Mouse (Mus musculus) embryonic facial prominence, embryonic 11.5 days (tissue): Measurements from ENCODE around the gene Fam131a. TPM values are rescaled to one million over a fixed set of nuclear protein-coding genes. Genes with fewer than 3 reads are reported as not detected.

Experiments
- ATAC-seq: fragments of 200-750 bp; cut with Nextera tagmentation; replicated peaks from 2 replicates; pipeline ENCODE4 v1.8.0; 2017; ENCODE audit warnings: low read depth; ENCODE audit not compliant: insufficient number of reproducible peaks, low FRiP score, low TSS enrichment
- DNase-seq: peaks from one replicate; pipeline ENCODE4 v3.0.0-alpha.2; 2015; ENCODE audit warnings: low spot score
- H3K27ac ChIP-seq: fragments of 300-500 bp; sonication (generic); replicated peaks from 2 replicates; pipeline ENCODE4 v1.5.1; 2014; ENCODE audit warnings: mild to moderate bottlenecking, low read depth, low read length, control low read depth
- H3K27me3 ChIP-seq: fragments of 300-500 bp; sonication (generic); 2 replicates; pipeline ENCODE4 v1.6.1; 2014; ENCODE audit warnings: mild to moderate bottlenecking, low read length, moderate library complexity, mixed read lengths; ENCODE audit not compliant: control insufficient read depth, insufficient read depth
- H3K36me3 ChIP-seq: fragments of 300-500 bp; sonication (generic); replicated peaks from 2 replicates; pipeline ENCODE4 v1.6.1; 2014; ENCODE audit warnings: low read depth, mild to moderate bottlenecking, low read length, moderate library complexity, mixed read lengths; ENCODE audit not compliant: control insufficient read depth, insufficient read depth
- H3K4me1 ChIP-seq: fragments of 300-500 bp; sonication (generic); 2 replicates; pipeline ENCODE4 v1.6.1; 2014; ENCODE audit warnings: low read length, mixed read lengths; ENCODE audit not compliant: control insufficient read depth, insufficient read depth
- H3K4me2 ChIP-seq: fragments of 300-500 bp; sonication (generic); 2 replicates; pipeline ENCODE4 v1.6.1; 2014; ENCODE audit warnings: low read depth, mild to moderate bottlenecking, control low read depth, low read length, moderate library complexity
- H3K4me3 ChIP-seq: fragments of 300-500 bp; sonication (generic); 2 replicates; pipeline ENCODE4 v1.5.1; 2014; ENCODE audit warnings: low read depth, low read length, control low read depth
- H3K9ac ChIP-seq: fragments of 300-500 bp; sonication (generic); replicated peaks from 2 replicates; pipeline ENCODE4 v1.6.1; 2014; ENCODE audit warnings: mild to moderate bottlenecking, control low read depth, low read length
- H3K9me3 ChIP-seq: fragments of 300-500 bp; sonication (generic); replicated peaks from 2 replicates; pipeline ENCODE4 v1.6.1; 2016; ENCODE audit warnings: mild to moderate bottlenecking, low read length, inconsistent platforms, mixed read lengths; ENCODE audit not compliant: control insufficient read depth
- WGBS: fragments of 180-500 bp; shearing (Covaris S2); extraction: QIAGEN DNeasy Blood & Tissue Kit; methylation state at CpG from one replicate; pipeline ENCODE4 v1.1.7; 2014; 5-methylcytosine and 5-hydroxymethylcytosine counted together
- polyA plus RNA-seq: library from polyadenylated mRNA; unstranded; fragments of >200 nt; fragmentation: Nextera tagmentation; extraction: Ambion mirVana; gene quantifications from 2 replicates; pipeline ENCODE4 v1.2.1, GENCODE M21; 2014

The Fam131a gene
- polyA plus RNA-seq, 1 experiment from 2014 or later, result 4.4 TPM

DNA sequence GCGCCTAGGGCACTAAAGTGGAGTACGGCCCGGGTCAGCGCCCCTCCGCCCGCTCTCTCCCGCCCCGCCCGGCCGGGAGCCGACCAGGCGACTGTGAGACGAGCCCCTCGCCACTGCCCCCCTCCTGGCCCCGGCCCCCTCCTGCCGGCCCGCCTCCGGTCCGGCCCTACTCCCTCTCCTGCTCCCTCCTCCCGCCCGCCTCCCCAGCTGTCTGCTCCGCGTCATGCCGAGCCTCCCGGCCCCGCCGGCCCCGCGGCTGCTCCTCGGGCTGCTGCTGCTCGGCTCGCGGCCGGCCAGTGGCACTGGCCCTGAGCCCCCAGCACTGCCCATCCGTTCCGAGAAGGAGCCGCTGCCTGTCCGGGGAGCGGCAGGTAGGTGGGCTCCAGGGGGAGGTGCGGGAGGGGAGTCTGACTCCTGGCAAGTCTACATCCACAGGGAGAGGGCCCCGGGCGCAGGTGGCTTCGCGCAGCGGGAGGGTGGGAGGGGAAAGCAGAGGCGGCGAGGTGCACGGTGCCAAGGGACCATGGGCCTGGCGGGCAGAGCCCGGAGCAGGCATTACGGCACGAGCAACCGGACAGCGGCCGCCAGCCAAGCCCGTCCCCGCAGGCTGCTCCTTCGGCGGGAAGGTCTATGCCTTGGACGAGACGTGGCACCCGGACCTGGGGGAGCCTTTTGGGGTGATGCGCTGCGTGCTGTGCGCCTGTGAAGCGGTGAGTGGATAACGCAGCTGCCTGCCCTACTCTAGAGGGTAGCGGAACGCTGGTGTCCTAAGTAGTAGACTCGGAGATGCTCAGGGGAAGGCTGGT lies 40.1 kb downstream of the Fam131a start, which contains the start of gene Chrd:
Chrd (plus strand) TSS at position 203 of the 806 bp plus-strand sequence.
- Histone ChIP-seq H3K9ac (peak within 1 kb of the TSS; percentile 75), H3K4me1 (peaks cover 5% of the 10 kb centered on the region), H3K4me3 (peak within 1 kb of the TSS; percentile 63), H3K36me3 (no peaks in the 10 kb centered on the region), H3K27ac (peak within 1 kb of the TSS; percentile 48), H3K27me3 (peaks cover 24% of the 10 kb centered on the region), H3K9me3 (no peaks in the 10 kb centered on the region), H3K4me2 (peak within 1 kb of the TSS; percentile 99)
- ATAC-seq (peak; percentile 73), DNase-seq (peak; percentile 73)
- WGBS, result under 1% methylated on average over 53 of the region's 70 CpGs

DNA sequence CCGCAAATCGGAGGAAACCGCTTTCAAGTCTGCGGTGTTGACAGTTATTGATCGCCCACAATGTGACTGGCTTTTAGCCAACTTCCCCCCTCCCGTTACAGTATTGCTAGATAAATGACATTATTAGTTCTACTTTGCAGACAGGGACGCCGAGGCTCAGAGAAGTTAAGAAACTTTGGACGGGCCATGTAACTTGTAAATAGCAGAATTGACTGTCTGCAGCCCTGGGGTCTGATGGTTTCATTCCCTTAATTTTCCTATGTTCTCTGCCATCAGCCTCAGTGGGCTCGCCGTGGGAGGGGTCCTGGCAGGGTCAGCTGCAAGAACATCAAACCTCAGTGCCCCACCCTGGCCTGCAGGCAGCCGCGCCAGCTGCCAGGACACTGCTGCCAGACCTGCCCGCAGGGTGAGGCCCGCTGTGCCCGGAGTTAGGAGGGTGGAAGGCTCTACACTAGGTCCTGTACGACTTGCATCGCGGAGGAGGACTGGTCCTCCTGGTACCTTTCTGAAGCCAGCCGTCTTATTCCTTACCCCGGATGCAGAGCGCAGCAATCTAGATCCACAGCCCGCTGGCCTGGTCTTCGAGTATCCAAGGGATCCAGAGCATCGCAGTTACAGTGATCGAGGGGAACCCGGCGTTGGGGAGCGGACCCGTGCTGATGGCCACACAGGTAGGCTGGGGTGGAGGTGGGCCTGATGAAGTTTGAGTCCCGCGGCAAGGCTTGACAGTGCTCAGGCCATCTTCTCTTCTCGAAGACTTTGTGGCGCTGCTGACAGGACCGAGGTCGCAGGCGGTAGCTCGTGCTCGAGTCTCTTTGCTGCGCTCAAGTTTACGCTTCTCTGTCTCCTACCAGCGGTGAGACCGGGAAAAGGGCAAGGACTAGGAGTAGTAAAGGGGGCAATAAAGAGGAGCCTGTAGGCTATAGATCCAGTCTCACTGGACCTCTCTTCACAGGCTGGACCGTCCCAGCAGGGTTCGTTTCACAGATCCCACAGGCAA lies 41.0 kb downstream of the Fam131a start, which contains the start of gene Thpo:
Thpo (minus strand) TSS at position 781 of the 1,000 bp plus-strand sequence.
- peak within 1 kb of the TSS; percentile 75 for H3K9ac ChIP-seq
- DNase-seq (peak; percentile 52), ATAC-seq (no peak)
- no peak within 1 kb of the TSS for H3K27ac ChIP-seq
- 2% methylated on average over 45 of the region's 45 CpGs for whole genome bisulfite sequencing
- no peaks in the 10 kb centered on the region for H3K9me3 ChIP-seq
- no peaks in the 10 kb centered on the region for H3K36me3 ChIP-seq
- peaks cover 5% of the 10 kb centered on the region for H3K4me1 ChIP-seq
- H3K27me3 ChIP-seq, result peaks cover 24% of the 10 kb centered on the region
- peak within 1 kb of the TSS; percentile 63 for H3K4me3 ChIP-seq
- peak within 1 kb of the TSS; percentile 99 for H3K4me2 ChIP-seq

DNA sequence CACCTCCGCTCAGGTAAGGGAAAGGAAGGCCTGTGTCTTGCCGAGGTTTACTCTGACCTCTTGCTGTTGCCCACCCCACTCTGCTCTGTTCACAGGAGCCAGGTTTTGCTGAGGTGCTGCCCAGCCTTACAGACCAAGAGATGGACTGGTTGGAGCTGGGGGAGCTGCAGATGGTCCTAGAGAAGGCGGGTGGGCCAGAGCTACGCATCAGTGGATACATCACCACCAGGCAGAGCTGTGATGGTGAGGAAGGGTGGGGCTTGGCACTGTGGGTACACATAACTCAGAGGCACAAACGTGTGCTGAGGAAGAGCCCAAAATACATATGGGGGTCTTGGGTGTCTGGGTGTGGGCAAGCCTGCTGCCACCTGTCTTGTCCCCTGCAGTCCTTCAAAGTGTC lies 42.6 kb downstream of the Fam131a start:
- Histone ChIP-seq H3K4me2 (no peak overlapping the region), H3K27me3 (peaks cover 24% of the 10 kb centered on the region), H3K27ac (no peak overlapping the region), H3K4me3 (no peak overlapping the region), H3K9me3 (no peaks in the 10 kb centered on the region), H3K4me1 (peaks cover 5% of the 10 kb centered on the region), H3K9ac (no peak overlapping the region), H3K36me3 (no peaks in the 10 kb centered on the region)
- DNase-seq (no peak), ATAC-seq (no peak)
- WGBS, result 73% methylated on average over 5 of the region's 5 CpGs

- no peak overlapping the region for H3K4me2 ChIP-seq
- ATAC-seq, result no peak
- no peak overlapping the region for H3K9ac ChIP-seq
- H3K9me3 ChIP-seq, result no peaks in the 10 kb centered on the region
- WGBS, result 86% methylated on average over 7 of the region's 7 CpGs
- H3K4me1 ChIP-seq, result peaks cover 5% of the 10 kb centered on the region
- peaks cover 24% of the 10 kb centered on the region for H3K27me3 ChIP-seq
- no peak overlapping the region for H3K27ac ChIP-seq
- no peak for DNase-seq
- H3K36me3 ChIP-seq, result no peaks in the 10 kb centered on the region
- H3K4me3 ChIP-seq, result no peak overlapping the region
Measured at GRCm38 (mm10) chr16:20736168-20736567, 43.1 kb downstream of the Fam131a start.

DNA sequence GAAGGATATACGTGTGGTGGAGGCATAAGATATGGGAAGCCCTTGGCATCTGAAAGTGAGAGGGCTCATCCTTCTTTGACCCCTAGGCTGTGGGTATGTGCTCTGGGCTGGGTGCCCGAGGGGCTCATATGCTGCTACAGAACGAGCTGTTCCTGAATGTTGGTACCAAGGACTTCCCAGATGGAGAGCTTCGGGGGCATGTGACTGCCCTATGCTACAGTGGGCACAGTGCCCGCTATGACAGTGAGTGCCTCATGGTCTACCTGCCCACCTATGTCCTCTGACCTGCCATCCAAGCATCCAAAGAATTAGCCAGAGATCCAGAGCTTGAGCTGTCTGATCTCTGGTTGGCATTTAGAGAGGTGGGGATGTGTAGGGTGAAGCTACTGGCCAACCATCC lies 43.8 kb downstream of the Fam131a start:
- 89% methylated on average over 5 of the region's 5 CpGs for WGBS
- H3K27me3 ChIP-seq, result peaks cover 24% of the 10 kb centered on the region

GRCm38 (mm10) chr16:20739845-20740244 lies 46.8 kb downstream of the Fam131a start:
- H3K9me3 ChIP-seq, result no peaks in the 10 kb centered on the region
- 88% methylated on average over 9 of the region's 9 CpGs for WGBS
- no peak for DNase-seq

More for the DNA sequence above, 43.8 kb downstream of the Fam131a start:
- no peak for DNase-seq
- no peak for ATAC-seq
- H3K9ac ChIP-seq, result no peak overlapping the region
- no peak overlapping the region for H3K4me3 ChIP-seq
- H3K9me3 ChIP-seq, result no peaks in the 10 kb centered on the region
- no peak overlapping the region for H3K27ac ChIP-seq
- peaks cover 5% of the 10 kb centered on the region for H3K4me1 ChIP-seq
- H3K4me2 ChIP-seq, result no peak overlapping the region
- H3K36me3 ChIP-seq, result no peaks in the 10 kb centered on the region

DNA sequence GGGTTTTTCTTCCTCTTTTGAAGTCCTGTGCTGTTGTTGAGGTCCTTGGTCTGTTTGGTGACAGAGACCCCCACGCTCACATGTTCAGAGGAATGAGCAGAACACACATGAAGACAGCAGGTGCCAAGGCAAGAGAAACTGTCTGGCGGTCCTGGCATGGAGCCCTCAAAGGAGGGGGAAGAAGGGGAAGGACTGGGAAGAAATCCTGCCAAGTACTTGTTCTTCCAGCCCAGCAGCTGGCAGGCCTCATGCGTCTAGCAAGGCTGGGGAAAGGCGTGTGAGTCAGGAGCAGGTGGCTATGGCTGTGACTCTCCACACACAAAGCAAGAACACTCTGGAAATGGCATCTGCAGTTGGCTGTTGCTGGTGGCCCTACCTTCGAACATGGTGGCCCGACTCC lies 53.6 kb downstream of the Fam131a start:
- Histone ChIP-seq H3K9ac (no peak overlapping the region), H3K27me3 (no peaks in the 10 kb centered on the region), H3K36me3 (no peaks in the 10 kb centered on the region), H3K4me2 (no peak overlapping the region), H3K27ac (no peak overlapping the region), H3K4me1 (no peaks in the 10 kb centered on the region), H3K9me3 (no peaks in the 10 kb centered on the region), H3K4me3 (no peak overlapping the region)
- no peak for DNase-seq
- 84% methylated on average over 6 of the region's 6 CpGs for WGBS
- ATAC-seq, result no peak

More at GRCm38 (mm10) chr16:20739845-20740244, 46.8 kb downstream of the Fam131a start:
- peaks cover 7% of the 10 kb centered on the region for H3K27me3 ChIP-seq
- no peak overlapping the region for H3K4me3 ChIP-seq
- H3K4me2 ChIP-seq, result no peak overlapping the region
- H3K27ac ChIP-seq, result no peak overlapping the region
- no peak overlapping the region for H3K9ac ChIP-seq
- ATAC-seq, result no peak
- no peaks in the 10 kb centered on the region for H3K4me1 ChIP-seq
- no peaks in the 10 kb centered on the region for H3K36me3 ChIP-seq
